Mouse (Mus musculus) thymus, adult 2 months (tissue): Measurements from ENCODE around the gene Ammecr1. TPM values are rescaled to one million over a fixed set of nuclear protein-coding genes. Genes with fewer than 3 reads are reported as not detected.

Experiments used
- DNase-seq: peaks from one replicate; pipeline ENCODE4 v3.0.0; 2021
- H3K27ac ChIP-seq: fragments of 200-500 bp; 2 replicates; pipeline ENCODE4 v1.5.1; 2012; ENCODE audit warnings: low read length, control low read depth; ENCODE audit not compliant: control insufficient read depth, insufficient read depth
- H3K27me3 ChIP-seq: fragments of 200-500 bp; 2 replicates; pipeline ENCODE4 v1.6.1; 2012; ENCODE audit warnings: mild to moderate bottlenecking, low read length, moderate library complexity, mixed read lengths; ENCODE audit not compliant: control insufficient read depth, insufficient read depth
- H3K36me3 ChIP-seq: fragments of 200-500 bp; 2 replicates; pipeline ENCODE4 v1.6.1; 2012; ENCODE audit warnings: mild to moderate bottlenecking, low read length, moderate library complexity; ENCODE audit not compliant: control insufficient read depth, insufficient read depth
- H3K4me1 ChIP-seq: fragments of 200-500 bp; replicated peaks from 2 replicates; pipeline ENCODE4 v1.6.1; 2012; ENCODE audit warnings: low read length; ENCODE audit not compliant: control insufficient read depth, insufficient read depth
- H3K4me3 ChIP-seq: fragments of 200-500 bp; 2 replicates; pipeline ENCODE4 v1.5.1; 2012; ENCODE audit warnings: mild to moderate bottlenecking, low read length, control low read depth, moderate library complexity; ENCODE audit not compliant: control insufficient read depth, insufficient read depth
- CTCF ChIP-seq: fragments of 200-500 bp; IDR thresholded peaks from 2 replicates; pipeline ENCODE4 v1.5.1; 2012; ENCODE audit warnings: mild to moderate bottlenecking, control low read depth, low read length, moderate library complexity, borderline replicate concordance; ENCODE audit not compliant: control insufficient read depth, poor library complexity, insufficient read depth; ENCODE audit errors: extremely low read depth
- POLR2A ChIP-seq: fragments of 200-500 bp; IDR thresholded peaks from 2 replicates; pipeline ENCODE4 v1.6.1; 2012; ENCODE audit warnings: mild to moderate bottlenecking, low read length, control low read depth, moderate library complexity; ENCODE audit not compliant: control insufficient read depth, poor library complexity, insufficient read depth; ENCODE audit errors: extremely low read depth
- WGBS: fragments of 180-500 bp; shearing (Covaris S2); methylation state at CpG from one replicate; pipeline ENCODE4 v1.1.7; 2018; 5-methylcytosine and 5-hydroxymethylcytosine counted together
- polyA plus RNA-seq: library from polyadenylated mRNA; depleted of rRNA; stranded (reverse); fragments of >200 nt; gene quantifications from 2 replicates; pipeline ENCODE4 v1.2.3, GENCODE M21; 2012

The Ammecr1 gene
- polyA plus RNA-seq, 1 experiment, result 2.4 TPM

GRCm38 (mm10) chrX:142846266-142846665 lies 120.3 kb downstream of the Ammecr1 start:
- Histone ChIP-seq H3K4me1 (no peaks in the 10 kb centered on the region), H3K36me3 (no peaks in the 10 kb centered on the region), H3K27ac (no peak overlapping the region), H3K27me3 (no peaks in the 10 kb centered on the region), H3K4me3 (no peak overlapping the region)
- 94% methylated on average over 6 of the region's 6 CpGs for WGBS
- DNase-seq, result no peak
- TF ChIP-seq POLR2A (no peak), CTCF (no peak)

- DNase-seq, result no peak
- no peak overlapping the region for H3K27ac ChIP-seq
- H3K4me3 ChIP-seq, result no peak overlapping the region
- 92% methylated on average over 4 of the region's 4 CpGs for WGBS
- H3K4me1 ChIP-seq, result no peaks in the 10 kb centered on the region
- H3K36me3 ChIP-seq, result no peaks in the 10 kb centered on the region
- TF ChIP-seq POLR2A, result no peak
- TF ChIP-seq CTCF, result no peak
- no peaks in the 10 kb centered on the region for H3K27me3 ChIP-seq
Measured at GRCm38 (mm10) chrX:142841916-142842315, 124.6 kb downstream of the Ammecr1 start.

GRCm38 (mm10) chrX:142839411-142839810 lies 127.1 kb downstream of the Ammecr1 start:
- WGBS, result 95% methylated on average over 7 of the region's 7 CpGs
- no peak for DNase-seq
- Histone ChIP-seq H3K4me3 (no peak overlapping the region), H3K27me3 (no peaks in the 10 kb centered on the region), H3K36me3 (no peaks in the 10 kb centered on the region), H3K27ac (no peak overlapping the region), H3K4me1 (peaks cover 4% of the 10 kb centered on the region)
- no peak for TF ChIP-seq POLR2A
- no peak for TF ChIP-seq CTCF

- no peak for DNase-seq
- TF ChIP-seq CTCF, result no peak
- TF ChIP-seq POLR2A, result no peak
- Histone ChIP-seq H3K27me3 (no peaks in the 10 kb centered on the region), H3K36me3 (no peaks in the 10 kb centered on the region), H3K4me3 (no peak overlapping the region), H3K27ac (no peak overlapping the region), H3K4me1 (peaks cover 7% of the 10 kb centered on the region)
- WGBS, result 92% methylated on average over 2 of the region's 2 CpGs
Measured at GRCm38 (mm10) chrX:142838841-142839240, 127.7 kb downstream of the Ammecr1 start.

GRCm38 (mm10) chrX:142837316-142837715 lies 129.2 kb downstream of the Ammecr1 start:
- TF ChIP-seq CTCF (no peak), POLR2A (no peak)
- WGBS, result 88% methylated on average over 3 of the region's 3 CpGs
- H3K4me1 ChIP-seq, result peaks cover 23% of the 10 kb centered on the region
- DNase-seq, result no peak
- H3K36me3 ChIP-seq, result no peaks in the 10 kb centered on the region
- no peaks in the 10 kb centered on the region for H3K27me3 ChIP-seq
- no peak overlapping the region for H3K27ac ChIP-seq
- no peak overlapping the region for H3K4me3 ChIP-seq

GRCm38 (mm10) chrX:142836399-142836798 lies 130.1 kb downstream of the Ammecr1 start:
- Histone ChIP-seq H3K27ac (no peak overlapping the region), H3K27me3 (no peaks in the 10 kb centered on the region), H3K4me3 (no peak overlapping the region), H3K4me1 (peaks cover 27% of the 10 kb centered on the region), H3K36me3 (no peaks in the 10 kb centered on the region)
- no peak for DNase-seq
- 85% methylated on average over 7 of the region's 7 CpGs for WGBS
- TF ChIP-seq POLR2A (no peak), CTCF (no peak)

GRCm38 (mm10) chrX:142834807-142835206 lies 131.7 kb downstream of the Ammecr1 start:
- H3K27ac ChIP-seq, result no peak overlapping the region

More at GRCm38 (mm10) chrX:142834807-142835206, 131.7 kb downstream of the Ammecr1 start:
- no peaks in the 10 kb centered on the region for H3K36me3 ChIP-seq
- peaks cover 34% of the 10 kb centered on the region for H3K4me1 ChIP-seq
- H3K4me3 ChIP-seq, result no peak overlapping the region
- 92% methylated on average over 6 of the region's 6 CpGs for WGBS
- TF ChIP-seq POLR2A (no peak), CTCF (no peak)
- H3K27me3 ChIP-seq, result no peaks in the 10 kb centered on the region
- no peak for DNase-seq
